Mouse (Mus musculus) retina, postnatal 1 day (tissue): ENCODE results near the gene Tead1.

ENCODE experiments used
- DNase-seq: peaks from one replicate; pipeline ENCODE4 v3.0.0-alpha.2; 2012

Tead1 gene

GRCm38 (mm10) chr7:112679171-112679512 lies at the start of gene Tead1:
Gene Tead1 (plus strand): TSS chr7:112679318.
- peak; percentile 92 for DNase-seq

DNA sequence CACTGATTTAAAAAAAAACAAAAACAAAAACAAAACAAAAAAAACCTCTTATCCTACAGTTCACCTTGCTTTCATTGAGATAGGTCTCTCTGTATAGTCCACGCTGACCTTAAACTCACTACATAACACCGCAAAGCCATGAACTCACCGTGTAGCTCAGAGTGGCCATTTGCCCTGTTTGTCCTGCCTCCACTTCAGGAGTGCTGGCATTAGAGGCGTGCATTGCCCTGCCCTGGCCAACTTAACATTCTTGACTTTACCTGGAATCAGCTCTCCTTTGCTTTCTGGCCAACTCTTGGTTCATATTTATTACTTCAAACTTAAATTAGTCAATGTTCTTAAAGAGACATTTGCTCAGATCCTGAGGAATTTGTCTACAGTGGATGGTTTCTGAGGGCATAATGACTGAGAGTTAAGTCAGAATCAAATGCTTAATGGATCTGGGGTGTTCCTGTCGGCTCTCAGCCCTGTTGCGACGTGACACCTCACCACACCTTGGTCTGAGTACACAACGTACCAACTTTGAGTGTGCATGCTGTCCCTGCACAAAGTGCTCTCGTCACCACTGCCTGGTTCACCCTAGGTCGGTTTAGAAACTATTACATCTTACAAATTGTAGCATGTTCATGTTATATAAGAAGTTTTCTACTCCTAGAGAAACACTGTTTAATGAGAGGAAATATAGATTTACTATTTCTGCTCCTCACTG lies 44.5 kb upstream of the Tead1 start:
- DNase-seq = no peak

GRCm38 (mm10) chr7:112635936-112636335 lies 43.2 kb upstream of the Tead1 start:
- DNase-seq = no peak

DNA sequence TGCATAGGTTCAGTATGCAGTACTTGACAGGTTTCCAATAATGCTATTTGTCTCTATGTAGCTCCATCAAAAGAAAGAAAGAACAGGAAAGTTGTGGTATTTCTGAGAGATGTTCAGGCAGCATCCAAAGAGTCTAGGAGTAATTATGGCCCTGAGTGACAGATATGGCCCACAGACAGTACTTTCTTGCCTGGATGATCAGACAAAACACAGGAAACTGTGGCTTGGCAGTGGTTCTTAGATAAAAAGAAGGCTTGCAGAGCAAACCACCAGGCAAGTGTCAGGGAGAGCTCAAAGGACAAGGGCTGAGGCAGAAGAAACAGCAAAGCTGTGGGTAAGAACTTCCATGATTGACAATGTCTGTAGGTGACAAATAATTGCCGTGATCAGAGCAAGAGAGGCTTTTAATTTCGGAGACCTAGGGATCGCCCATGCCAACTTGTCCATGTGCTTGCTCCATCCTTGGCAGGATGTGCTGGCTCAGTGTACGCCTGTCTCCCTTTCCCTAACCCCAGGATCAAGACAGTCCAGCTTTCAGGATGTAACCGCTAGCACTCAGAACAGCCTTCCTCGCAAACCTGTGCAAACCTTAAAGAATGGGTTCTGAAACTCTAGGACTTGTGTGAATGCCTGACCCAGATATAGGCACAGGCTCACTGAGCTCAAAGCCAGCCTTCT lies 35.1 kb upstream of the Tead1 start:
- no peak for DNase-seq

- DNase-seq = no peak
These were observed 34.4 kb upstream of the Tead1 start for GRCm38 (mm10) chr7:112644701-112645100.

GRCm38 (mm10) chr7:112645724-112646123 lies 33.4 kb upstream of the Tead1 start:
- no peak for DNase-seq

GRCm38 (mm10) chr7:112647417-112647816 lies 31.7 kb upstream of the Tead1 start:
- DNase-seq = no peak

DNA sequence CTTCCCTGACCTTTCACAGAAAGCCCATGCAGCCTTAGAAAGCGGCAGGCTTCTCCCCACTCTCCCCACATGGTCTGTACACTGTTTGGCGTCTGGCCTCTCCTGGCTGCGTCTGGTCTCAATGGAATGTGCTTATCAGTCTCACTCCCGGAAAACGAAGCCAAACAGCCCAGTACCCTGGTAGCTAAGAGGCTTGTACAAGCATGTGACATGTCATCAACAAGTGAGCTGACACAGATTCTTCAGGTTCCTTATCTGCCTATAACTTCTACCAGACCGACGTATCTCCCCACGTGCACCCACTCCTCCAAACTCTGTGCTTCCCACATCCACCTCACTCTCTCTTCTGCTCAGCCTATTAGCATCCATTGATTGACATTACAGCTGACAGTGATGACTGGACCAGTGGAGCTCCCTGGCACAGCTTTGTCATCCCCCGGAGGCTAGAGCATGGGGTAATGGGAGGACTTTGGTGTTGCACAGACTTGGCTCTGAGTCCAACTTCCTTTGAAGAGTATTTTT lies 22.9 kb upstream of the Tead1 start:
- peak; percentile 33 for DNase-seq

DNA sequence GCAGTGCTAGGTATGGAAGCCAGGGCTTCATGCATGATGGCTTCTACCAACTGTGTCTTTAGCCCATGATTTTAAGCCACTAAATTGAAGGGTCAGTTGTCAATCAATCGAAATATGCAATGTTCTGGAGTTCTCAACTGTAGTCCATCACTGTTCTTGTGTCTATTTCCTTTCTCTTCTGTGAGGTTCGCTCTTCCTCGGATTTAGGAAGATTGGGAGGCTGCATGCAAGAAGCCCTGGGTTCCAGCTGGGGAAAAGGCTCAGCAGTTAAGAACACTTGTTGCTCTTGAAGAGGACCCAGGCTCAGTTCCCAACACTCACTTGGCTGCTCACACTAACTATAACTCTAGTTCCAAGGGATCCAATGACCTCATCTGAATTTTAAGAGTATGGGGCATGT lies 20.2 kb upstream of the Tead1 start:
- no peak for DNase-seq

DNA sequence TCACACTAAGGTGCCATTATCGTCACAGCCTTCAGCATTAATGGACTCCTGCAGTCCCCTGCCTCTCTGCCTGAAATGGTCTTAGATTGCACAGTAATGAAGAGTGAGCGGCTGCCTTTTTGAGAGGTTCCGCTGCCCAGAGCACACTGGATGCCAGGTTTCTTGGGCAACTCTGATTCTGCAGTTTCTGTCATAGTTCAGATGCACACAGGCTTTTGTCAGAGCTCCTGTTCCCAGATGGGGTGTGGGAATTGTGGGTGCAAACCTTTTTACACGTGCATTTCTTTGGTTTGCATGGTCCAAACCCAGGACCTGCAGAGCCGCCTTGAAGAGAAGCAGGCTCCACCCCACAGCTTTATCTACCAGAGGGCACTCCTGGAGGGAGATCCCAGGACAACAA lies 19.3 kb upstream of the Tead1 start:
- no peak for DNase-seq

GRCm38 (mm10) chr7:112660325-112660724 lies 18.8 kb upstream of the Tead1 start:
- no peak for DNase-seq

GRCm38 (mm10) chr7:112662398-112663313 lies 16.5 kb upstream of the Tead1 start:
- DNase-seq = no peak

GRCm38 (mm10) chr7:112663314-112663966 lies 15.7 kb upstream of the Tead1 start:
- DNase-seq = peak; percentile 55

- DNase-seq = no peak
These were observed 9.1 kb upstream of the Tead1 start for GRCm38 (mm10) chr7:112669993-112670392.

DNA sequence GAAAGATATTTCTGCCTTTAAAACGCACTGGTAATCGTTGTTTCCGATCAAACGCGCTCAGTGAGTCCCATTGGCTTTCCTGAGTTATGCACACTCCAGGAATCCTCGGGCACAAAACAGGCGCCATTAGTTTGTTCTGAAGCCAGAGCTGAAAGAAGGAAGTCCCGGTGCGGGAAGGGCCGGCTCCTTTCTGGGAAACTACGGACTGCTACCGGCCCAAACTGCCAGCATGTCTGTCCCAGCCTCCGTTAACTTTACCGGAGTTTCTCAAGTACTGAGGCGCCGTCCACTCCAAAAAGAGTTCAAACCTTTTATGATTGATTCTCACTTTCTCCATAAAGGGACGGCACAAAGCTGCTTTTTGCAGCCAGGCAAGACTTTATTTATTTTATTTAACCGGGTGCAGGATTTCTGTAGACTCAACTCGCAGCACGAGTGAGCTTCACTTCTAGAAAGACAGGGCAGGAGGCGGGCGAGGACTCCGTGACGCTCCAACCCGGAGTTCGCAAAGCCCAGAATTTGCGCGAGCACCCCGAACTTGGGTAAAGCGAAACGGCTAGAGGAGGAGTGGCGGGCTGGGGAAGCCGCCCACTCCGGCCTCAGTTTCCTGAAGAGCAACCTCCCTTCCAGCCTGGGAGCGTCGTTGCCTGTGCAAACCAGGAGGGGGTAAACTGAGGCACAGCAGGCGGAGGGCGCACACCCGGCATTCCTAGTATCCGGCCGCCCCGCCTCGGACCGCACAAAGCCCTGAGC lies 524 bp upstream of the Tead1 start:
- DNase-seq = peak; percentile 71

- DNase-seq = peak; percentile 86
These were observed 561 bp downstream of the Tead1 start for GRCm38 (mm10) chr7:112679513-112680245.

DNA sequence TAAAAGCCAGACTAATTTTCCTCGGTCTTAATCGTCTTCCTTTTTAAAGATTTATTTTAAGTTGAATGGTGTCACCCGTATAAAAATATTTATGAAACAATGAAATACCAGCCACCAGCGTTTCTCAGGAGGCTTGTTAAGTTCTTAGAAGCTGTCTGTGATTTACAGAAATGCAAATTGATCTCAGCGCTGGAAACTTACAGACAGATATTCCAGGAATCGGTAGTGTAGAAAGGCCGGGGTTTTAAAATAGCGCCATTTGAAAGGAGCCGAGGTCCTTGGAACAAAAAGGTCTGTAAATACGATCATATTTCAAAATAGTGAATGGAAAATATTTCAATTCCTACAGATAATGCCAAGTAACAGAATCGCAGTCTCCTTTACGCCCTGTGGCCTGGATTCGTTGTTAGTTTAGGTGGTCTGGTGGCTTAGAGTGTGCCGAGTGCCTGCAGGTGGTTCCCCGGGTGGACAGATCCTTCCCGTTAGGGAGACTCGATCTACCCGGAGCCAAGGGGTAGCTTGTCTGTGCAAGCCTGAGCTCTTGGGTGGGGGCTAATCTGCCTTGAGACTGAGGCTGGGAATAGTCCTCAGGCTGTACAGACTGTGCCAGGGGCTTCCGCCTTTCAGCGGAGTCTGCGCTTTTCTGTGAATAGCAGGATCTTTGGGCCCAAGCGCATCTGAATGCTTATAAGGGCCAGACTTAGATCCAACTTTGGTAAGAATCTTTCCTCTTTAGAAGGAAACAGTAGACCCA lies 1.6 kb downstream of the Tead1 start:
- DNase-seq = peak; percentile 62

DNA sequence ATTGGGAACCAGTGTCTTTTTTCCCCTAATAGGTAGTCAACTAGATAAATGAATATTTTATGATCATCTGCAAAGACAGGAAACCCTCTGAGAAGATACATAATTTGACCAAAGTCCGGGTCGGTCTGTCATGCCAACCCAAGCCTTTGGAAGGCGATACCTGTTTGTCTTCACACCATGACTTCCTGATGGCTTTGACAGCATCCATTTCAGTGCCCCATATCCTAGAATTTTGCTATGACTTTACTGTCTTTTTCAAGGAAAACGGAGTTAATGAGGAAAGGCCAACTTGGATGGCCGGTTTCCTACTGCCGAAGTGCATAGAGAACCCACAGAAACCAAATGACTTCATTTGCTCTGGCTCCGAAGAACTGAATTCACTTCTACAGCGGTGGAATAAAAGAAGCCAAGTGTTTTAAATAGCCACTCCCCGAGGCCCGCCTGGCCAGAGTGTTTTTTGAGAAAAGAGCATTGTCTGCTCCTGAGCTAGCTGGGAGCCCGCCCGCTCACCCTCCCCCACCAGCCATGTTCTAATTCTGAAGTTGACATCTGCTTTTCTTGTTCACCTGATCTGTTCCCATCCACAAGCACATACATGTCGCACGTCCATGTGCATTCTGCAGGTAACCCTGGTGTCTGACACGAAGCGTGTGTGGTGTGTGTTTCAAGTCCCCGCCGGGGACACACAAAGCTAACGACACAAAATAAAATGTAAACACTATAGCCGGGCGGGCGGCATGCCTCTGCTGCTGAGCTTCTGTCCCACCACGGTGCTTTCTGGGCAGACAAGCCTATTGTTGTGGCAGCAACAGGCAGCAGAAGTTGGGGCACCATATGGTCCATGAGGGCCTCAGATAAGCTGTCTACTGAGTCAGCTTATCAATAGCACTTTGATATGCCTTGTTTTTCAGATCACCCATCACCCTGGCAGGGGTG lies 5.8 kb downstream of the Tead1 start:
- DNase-seq = peak; percentile 60

DNA sequence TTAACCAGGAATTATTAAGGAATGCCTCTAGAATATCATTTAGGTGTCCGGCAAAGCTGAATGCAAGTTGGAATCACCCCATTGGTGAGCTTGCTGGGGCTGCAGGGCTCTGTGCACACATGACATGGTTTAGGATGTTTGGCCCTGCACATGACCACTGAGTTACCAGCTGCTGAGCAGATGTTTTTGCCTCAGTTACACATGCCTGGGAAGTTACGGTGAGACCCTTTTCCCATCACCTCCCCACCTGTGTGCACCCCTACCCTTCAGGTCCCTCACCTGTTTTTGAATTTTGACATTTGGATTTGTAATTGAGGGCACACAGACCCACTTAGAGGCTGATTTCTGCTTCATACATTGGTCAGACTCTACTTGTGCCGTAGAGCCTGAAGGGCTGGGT lies 6.9 kb downstream of the Tead1 start:
- DNase-seq = no peak
